Mouse (Mus musculus) bone marrow, adult 2 months (tissue): ENCODE measurements around the gene Trp53tg5. TPM values are rescaled to one million over a fixed set of nuclear protein-coding genes. Genes with fewer than 3 reads are reported as not detected.

Experiments
- H3K27ac ChIP-seq: fragments of 200-500 bp; 2 replicates; pipeline ENCODE4 v1.5.1; 2012; ENCODE audit warnings: low read depth, mild to moderate bottlenecking, control low read depth, inconsistent platforms, low read length; ENCODE audit not compliant: control insufficient read depth, poor library complexity, insufficient read depth
- H3K4me1 ChIP-seq: fragments of 200-500 bp; 2 replicates; pipeline ENCODE4 v1.6.1; 2011; ENCODE audit warnings: low read length; ENCODE audit not compliant: control insufficient read depth, insufficient read depth
- H3K4me3 ChIP-seq: fragments of 200-500 bp; replicated peaks from 2 replicates; pipeline ENCODE3; 2011; ENCODE audit warnings: mild to moderate bottlenecking, low read depth, low read length, control low read depth; ENCODE audit not compliant: control insufficient read depth
- CTCF ChIP-seq: fragments of 200-500 bp; IDR thresholded peaks from 2 replicates; pipeline ENCODE4 v1.5.1; 2011; ENCODE audit warnings: low read length, control low read depth; ENCODE audit not compliant: control insufficient read depth, insufficient read depth
- POLR2A ChIP-seq: fragments of 200-500 bp; IDR thresholded peaks from 2 replicates; pipeline ENCODE4 v1.6.1; 2011; ENCODE audit warnings: low read depth, mild to moderate bottlenecking, control low read depth, low read length, borderline replicate concordance; ENCODE audit not compliant: control insufficient read depth
- WGBS: fragments of 180-500 bp; shearing (Covaris S2); methylation state at CpG from one replicate; pipeline ENCODE4 v1.1.7; 2018; 5-methylcytosine and 5-hydroxymethylcytosine counted together
- polyA plus RNA-seq: library from polyadenylated mRNA; stranded (reverse); fragments of >200 nt; gene quantifications from 2 replicates; pipeline ENCODE4 v1.2.4, GENCODE M21; 2011; ENCODE audit warnings: low replicate concordance; ENCODE audit not compliant: missing spikeins, insufficient read depth, insufficient read length

Gene Trp53tg5
- polyA plus RNA-seq, 1 experiment = not detected

DNA sequence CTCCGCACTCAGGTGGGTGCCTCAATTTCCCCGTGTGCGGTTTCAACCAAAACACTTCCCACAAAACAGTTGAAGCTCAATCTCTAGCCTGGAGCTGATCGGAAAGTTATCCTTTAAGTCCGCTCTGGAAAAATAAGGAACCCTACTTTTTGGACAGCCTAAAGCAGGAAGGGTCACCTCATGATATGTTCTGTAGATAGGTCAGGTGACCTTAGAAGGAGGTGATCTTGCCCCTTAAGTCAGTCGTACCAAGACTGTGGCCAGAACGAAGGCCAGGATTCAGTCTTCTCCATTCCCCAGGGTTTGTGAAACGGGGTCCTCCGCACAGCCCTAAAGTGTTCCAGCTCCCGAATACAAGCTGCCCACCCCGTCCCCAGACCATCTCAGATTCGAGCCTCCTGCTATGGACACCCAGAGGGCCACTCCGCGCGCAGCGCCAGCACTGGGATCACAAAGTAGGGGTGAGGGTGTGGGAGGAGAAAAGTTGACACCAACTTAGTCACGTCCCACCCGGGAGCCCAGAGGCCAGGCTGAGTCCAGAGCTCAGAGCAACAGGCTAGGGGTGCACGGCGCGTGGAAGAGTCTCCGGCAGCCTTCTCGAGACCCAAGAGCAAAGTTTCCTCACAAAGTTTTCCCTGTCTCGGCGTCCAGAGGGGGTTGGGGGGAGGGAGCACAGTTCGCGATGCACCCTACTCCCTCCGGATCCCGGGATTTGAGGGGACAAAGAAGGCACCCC lies 31.0 kb downstream of the Trp53tg5 start:
- no peaks in the 10 kb centered on the region for H3K4me1 ChIP-seq
- TF ChIP-seq POLR2A (no peak), CTCF (no peak)
- H3K27ac ChIP-seq = peak overlapping the region; percentile 80
- WGBS = 6% methylated on average over 29 of the region's 29 CpGs
- peak overlapping the region; percentile 76 for H3K4me3 ChIP-seq

DNA sequence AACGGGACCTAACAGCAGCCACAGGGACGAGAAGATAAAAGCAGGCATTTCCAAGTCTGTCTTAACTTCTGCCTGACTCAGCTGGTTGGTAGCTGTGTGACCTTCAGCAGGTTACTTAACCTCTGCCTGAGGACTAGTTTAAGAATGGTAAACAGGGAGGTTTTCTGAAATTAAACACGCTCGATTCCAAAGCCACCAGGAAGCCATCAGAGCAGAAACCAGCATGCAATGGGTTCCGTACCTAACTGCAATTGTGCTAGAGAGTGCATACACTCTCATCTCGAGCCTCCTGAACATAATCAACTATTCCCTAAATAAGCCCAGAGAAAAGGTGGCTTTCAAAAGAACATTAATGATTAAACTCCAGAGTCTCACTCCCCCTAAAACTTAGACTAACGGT lies 31.8 kb downstream of the Trp53tg5 start:
- TF ChIP-seq POLR2A (no peak), CTCF (no peak)
- H3K4me3 ChIP-seq = peak overlapping the region; percentile 76
- H3K4me1 ChIP-seq = no peaks in the 10 kb centered on the region
- WGBS = 14% methylated on average over 7 of the region's 7 CpGs
- H3K27ac ChIP-seq = no peak overlapping the region

DNA sequence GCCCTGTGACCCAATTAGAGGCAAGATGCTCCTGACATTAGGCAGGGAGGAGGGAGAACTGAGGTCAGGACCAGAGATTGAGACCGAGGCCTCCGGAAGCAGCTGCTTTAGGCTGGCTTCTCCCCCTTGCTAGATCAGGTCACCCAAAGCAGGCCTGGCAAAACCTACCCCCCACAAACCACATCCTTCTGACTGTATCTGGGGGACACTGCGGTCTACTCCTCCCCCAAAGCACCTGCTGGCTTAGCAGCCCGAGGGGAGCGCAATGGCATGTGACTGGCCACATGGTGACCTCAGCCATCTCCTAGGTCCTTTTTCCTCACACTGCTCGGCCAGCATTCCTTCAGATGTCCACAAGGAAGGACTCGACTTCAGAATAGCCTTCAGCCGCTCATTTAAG lies 32.4 kb downstream of the Trp53tg5 start:
- H3K27ac ChIP-seq = peak overlapping the region; percentile 65; the same call in 1 of the 2 replicates
- H3K4me1 ChIP-seq = no peaks in the 10 kb centered on the region
- TF ChIP-seq CTCF (no peak), POLR2A (no peak)
- 2% methylated on average over 8 of the region's 8 CpGs for WGBS
- peak overlapping the region; percentile 58 for H3K4me3 ChIP-seq

DNA sequence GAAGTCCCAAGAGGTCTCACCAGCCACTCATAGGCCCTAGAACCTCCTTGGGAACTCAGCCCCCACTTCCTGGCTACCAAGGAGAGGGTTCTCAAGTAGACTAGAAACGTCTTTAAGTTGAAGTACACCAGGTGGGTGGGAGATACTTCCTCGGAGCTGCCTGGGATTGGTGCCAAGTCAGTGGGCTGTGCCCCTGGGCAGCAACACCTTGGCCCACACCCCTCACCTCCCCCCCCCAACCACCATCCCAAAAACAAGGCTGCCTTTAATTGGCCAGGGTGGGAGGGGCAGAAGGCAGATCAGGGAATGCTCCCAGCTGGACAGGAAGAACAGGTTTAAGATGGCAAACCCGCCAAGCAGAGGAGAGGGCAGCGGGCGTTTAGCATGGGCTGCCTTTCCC lies 33.2 kb downstream of the Trp53tg5 start:
- WGBS = 41% methylated on average over 5 of the region's 5 CpGs
- TF ChIP-seq CTCF (no peak), POLR2A (no peak)
- Histone ChIP-seq H3K4me1 (no peaks in the 10 kb centered on the region), H3K4me3 (no peak overlapping the region), H3K27ac (no peak overlapping the region)

DNA sequence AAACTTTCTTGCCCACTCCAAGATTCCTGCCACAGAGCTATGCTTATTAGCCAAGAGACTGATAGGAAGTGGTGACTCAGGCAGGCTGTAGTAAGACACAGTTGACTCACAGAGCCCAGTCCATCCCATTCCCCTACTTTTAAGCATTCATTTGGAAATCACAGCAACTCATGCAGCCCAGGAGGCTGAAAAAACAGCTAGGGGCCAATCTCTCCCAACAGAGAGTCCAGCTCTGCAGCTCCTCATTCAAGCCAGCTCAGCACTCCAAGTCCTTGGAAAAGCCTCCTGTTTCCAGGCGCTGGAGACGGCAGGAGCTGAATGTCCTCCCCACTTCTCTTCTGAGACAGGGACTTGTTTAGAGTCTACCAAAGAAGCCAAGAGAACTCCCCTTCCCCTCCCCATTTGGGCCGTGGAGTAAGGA lies 34.5 kb downstream of the Trp53tg5 start:
- no peak overlapping the region for H3K27ac ChIP-seq
- H3K4me3 ChIP-seq = no peak overlapping the region
- TF ChIP-seq CTCF = no peak
- TF ChIP-seq POLR2A = no peak
- 76% methylated on average over 3 of the region's 3 CpGs for WGBS
- H3K4me1 ChIP-seq = no peaks in the 10 kb centered on the region

DNA sequence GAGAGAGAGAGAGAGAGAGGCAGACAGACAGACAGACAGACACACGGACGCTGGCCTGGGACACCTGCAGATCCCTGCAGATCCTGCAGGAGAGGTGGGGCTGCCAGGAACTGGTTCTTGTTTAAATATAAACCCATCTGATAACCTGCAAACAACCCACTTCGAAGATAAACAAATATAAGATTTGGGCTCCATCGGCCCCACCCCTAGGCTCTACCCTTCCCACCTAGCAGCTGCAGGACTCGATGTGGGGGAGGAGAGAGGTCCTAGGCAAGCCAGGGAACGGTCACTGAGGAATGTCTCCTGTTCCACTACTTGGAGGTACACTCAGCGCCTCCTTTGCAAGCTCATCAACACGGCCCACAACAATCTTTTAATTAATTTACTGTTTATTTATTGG lies 35.3 kb downstream of the Trp53tg5 start:
- no peak overlapping the region for H3K4me3 ChIP-seq
- TF ChIP-seq CTCF = no peak
- no peak for TF ChIP-seq POLR2A
- no peak overlapping the region for H3K27ac ChIP-seq
- 71% methylated on average over 8 of the region's 8 CpGs for WGBS
- H3K4me1 ChIP-seq = no peaks in the 10 kb centered on the region

DNA sequence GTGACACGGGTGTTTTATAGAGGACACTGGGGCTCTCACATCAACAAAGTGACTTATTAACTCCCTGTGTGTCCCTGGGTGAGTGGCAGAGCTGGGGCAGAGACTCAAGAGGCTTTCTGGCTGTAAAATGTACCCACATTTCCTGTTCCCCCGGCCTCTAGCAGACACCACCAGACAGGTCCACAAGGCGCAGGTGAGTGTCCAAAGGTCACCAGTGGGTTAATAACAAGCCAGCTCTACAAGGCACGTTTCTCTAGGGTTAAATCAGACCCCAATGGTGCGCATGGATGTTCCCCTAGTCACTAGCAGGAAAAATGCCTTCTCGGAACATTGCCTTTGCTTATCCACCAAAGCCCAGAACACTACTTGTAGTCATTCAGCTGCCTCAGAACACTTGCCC lies 35.8 kb downstream of the Trp53tg5 start:
- Histone ChIP-seq H3K4me3 (no peak overlapping the region), H3K27ac (no peak overlapping the region), H3K4me1 (no peaks in the 10 kb centered on the region)
- 52% methylated on average over 6 of the region's 6 CpGs for WGBS
- TF ChIP-seq CTCF (no peak), POLR2A (no peak)

DNA sequence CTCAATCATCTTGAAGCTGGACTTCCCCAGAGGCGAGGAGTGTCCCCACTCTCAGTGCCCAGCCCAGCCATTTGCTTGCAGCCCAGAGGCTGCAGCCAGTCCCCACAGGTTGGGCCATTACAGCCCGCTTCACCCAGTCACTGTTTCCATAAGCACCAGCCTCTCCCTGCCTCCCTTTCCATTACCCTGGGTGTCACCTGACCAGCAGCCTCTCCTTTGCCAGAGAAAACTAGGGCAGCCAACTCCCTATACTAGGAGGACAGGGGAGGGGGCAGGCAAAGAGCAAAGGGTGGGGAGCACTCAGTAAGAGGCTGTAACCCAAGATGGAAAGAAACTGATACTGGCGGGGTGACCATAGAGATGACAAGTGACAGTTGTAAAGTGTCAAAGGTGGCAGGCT lies 36.6 kb downstream of the Trp53tg5 start:
- 76% methylated on average over 3 of the region's 3 CpGs for WGBS
- Histone ChIP-seq H3K4me1 (no peaks in the 10 kb centered on the region), H3K4me3 (no peak overlapping the region), H3K27ac (no peak overlapping the region)
- no peak for TF ChIP-seq CTCF
- no peak for TF ChIP-seq POLR2A

DNA sequence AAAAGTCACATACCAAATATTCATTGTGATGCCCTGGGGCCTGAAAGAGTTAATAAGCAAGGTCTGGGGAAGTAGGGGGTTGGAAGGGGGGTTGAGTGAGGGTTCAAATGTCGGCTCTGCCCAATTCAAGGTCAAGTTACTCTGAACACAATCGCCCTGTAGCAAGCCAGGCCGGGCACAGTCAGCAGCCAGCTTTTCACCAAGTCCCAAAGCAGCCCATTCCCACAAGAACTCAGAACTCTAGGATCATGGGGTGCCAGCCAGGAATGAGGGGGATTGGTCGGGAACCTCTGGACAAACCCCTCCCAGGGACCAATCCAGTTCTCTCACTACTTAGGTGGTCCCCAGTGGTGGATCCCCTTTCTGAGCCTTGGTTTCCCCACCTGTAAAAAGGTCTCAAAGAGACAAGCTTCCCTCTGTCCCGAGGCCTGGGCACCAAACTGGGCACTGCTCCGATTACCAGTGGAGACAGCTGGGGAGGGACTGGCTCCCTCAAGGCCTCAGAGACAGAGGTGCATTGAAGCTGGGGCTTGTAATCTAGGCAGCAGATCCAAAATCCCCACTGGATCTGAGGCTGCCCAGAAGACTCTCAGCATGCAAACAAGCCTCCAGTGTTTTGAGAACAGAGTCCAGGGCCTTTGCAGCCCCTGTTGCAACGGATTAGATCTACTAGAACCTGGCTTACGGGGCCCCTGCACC lies 37.2 kb downstream of the Trp53tg5 start:
- Histone ChIP-seq H3K4me1 (no peaks in the 10 kb centered on the region), H3K27ac (no peak overlapping the region), H3K4me3 (no peak overlapping the region)
- WGBS = 56% methylated on average over 8 of the region's 8 CpGs
- TF ChIP-seq POLR2A = no peak
- TF ChIP-seq CTCF = no peak
